Mouse (Mus musculus): ENCODE measurements around the gene Myh9.
A peak's percentile ranks its signal among the peaks of the same experiment; 100 is the strongest.

Gene Myh9

GRCm38 (mm10) chr15:77841361-77842046 is 471 bp downstream of the Myh9 start:
- peak; percentile 72 for DNase-seq

- DNase-seq = no peak
Measured at GRCm38 (mm10) chr15:77840450-77841360, 1.3 kb downstream of the Myh9 start.

DNA sequence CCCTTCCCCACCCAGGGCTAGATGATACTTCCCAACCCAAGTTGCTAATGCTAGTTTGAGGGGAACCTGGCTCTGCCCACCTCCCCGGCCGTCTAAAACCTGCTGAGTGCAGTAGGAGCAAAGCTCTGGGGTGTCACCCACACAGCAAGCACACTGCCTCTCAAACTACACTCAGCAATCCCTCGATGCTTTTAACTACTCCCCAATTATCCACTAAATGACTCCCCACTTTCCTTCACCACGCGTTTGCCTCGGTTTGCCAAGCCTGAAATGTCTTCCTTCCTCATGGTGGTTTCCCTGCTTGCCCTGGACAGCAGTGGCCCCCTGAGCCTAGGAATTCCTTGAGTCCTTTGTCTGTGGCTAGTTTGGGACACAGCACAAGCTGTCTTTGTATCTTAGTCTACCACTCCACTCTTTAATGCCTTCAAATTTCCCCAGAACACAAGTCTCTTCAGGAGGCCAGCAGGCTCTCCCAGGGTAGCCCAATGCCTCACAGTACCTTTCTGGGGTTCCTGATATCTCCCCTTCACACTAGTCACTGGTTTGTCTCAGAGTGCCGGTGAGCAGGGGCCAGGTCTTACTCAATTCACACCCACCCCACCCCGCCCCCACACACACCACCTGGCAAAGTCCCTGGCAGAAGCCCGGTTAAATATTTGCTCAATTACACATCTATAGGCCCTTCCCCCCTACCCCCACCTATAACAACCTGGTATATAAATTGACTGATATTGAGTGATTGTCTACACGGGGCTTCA is 2.3 kb downstream of the Myh9 start:
- DNase-seq = no peak

DNA sequence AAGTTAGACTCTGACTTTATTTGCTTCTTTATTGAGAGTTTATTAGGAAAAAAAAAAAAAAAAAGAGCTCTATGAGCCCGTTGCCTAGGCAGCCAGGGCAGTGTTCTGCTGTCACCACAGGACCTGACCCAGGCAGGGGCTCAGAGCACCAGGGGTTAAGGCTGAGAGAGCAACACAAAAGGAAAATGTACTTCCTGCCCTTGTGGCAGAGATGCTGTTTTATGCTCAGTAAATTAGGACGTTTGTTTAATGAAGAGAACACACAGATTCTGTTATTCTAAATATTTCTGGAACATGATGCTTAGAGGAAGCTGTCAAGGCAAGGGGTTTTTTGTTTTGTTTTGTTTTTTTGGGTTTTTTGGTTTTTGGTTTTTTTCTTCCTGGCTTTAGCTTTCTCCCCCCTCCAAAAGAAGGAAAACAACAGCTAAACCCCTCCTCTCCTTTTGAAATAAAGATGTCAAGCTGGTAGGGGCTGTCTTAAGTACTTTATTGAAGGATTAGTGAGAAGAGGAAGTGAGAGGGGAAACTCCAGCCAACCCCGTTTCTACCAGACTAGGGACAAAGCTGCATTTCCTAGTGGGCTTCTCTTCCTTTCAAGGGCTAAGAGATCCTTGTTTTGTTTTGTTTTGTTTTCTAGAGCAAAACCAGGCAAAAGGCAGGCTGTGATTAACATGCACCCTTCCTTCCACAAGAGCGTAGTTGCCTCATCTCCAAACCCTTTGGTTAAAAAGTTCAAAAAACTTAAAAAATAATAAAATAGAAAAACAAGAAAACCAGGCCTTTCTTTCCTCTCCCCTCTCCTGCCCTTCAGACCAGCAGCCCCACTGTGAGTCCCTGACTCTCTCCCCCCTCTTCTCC is 3.2 kb downstream of the Myh9 start:
- no peak for DNase-seq

- DNase-seq = no peak
Measured at GRCm38 (mm10) chr15:77837444-77838117, 4.4 kb downstream of the Myh9 start.

- DNase-seq = no peak
Measured at GRCm38 (mm10) chr15:77836692-77837443, 5.1 kb downstream of the Myh9 start.

DNA sequence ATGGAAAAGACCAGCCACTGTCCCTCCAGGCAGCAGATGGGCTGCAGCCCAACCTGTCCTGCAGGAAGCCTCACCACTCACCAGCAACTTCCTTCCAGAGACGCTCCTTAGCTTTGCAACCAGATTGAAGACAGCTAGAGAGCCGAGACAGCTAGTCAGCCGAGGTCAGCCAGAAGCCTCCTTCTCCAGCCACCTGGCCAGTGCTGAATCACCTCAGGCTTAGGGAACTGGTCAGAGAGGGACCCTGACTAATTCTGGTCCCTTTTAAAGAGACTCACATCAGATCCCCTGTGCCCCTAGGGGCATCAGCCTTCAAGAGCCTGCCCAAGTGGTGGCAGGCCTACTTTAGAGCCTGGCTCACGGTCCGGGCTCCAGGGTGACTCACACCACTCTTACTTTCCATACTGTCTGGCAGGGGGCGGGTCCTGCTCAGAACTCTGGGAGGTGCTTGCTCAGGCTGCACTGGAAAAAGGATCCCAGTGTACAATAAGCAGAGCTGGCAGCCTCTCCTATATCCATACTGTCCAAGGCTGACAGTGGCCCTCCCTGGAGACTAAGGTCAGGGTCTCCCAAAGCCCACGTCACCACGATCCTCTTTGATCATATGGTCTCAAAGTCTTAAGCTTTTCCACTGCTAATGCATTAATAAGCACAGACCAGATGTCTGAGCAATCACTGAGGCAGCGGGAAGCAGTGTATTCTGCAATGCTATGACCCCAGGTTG is 5.9 kb downstream of the Myh9 start:
- DNase-seq = no peak

GRCm38 (mm10) chr15:77834336-77835268 is 7.4 kb downstream of the Myh9 start:
- no peak for DNase-seq

DNA sequence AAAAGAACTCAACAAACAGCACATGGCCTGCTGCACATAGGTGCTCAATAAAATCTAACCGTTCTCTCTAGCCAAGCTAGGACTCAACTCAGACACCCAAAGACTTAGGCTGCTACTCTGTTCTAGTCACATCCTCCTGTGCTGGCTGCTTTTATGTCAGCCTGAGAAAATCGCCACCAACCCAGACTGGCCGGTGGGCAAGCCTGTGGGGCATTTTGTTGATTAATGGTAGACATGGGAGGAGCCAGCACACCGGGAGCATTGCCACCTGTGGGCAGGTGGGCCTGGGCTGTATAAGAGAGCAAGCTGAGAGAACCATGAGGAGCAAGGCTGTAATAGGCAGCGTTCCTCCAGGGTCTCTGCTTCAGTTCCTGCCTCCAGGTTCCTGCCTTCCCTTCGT is 8.2 kb downstream of the Myh9 start:
- DNase-seq = no peak

DNA sequence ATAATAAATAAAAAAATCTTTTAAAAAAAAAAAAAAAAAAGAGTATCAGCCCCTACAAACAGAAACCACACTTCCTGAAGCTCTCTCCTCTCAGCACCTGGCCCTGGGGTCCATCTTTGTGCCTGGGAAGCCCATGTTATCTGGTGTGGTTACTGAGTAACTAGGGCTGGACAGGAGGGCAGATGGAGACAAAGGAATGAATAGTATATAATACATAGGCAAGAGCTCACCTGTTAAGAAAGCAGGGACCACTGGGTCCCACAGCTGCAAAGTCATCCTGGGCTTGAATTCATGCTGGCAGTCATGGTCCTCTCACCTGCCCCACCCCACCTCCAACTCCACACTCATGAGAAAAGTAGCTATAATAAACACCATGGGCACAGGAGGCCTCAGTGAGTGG is 8.9 kb downstream of the Myh9 start:
- DNase-seq = no peak

GRCm38 (mm10) chr15:77832458-77832904 is 9.5 kb downstream of the Myh9 start:
- no peak for DNase-seq

- DNase-seq = peak; percentile 4
Measured at GRCm38 (mm10) chr15:77831754-77832457, 10.1 kb downstream of the Myh9 start.

DNA sequence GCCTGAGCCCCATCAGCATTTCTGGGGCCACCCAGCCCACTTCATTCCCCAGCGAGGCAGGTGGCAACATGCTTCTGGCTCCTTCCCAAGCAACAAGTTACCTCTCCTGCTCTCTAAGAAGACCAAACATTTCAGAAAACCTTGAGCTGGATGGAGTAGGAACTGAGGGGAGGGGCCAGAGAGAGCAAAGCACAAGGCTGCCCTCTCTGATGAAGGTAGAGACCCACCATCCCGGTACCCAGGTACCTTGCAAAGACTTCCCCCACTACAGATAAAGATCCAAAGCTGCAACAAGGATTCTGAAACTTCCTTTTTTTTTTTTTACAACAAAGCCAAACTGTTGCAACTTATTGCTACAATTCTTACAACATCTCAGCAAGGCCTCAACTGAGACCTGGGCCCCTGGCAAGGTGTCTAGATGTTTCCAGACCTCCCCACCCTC is 10.8 kb downstream of the Myh9 start:
- no peak for DNase-seq

DNA sequence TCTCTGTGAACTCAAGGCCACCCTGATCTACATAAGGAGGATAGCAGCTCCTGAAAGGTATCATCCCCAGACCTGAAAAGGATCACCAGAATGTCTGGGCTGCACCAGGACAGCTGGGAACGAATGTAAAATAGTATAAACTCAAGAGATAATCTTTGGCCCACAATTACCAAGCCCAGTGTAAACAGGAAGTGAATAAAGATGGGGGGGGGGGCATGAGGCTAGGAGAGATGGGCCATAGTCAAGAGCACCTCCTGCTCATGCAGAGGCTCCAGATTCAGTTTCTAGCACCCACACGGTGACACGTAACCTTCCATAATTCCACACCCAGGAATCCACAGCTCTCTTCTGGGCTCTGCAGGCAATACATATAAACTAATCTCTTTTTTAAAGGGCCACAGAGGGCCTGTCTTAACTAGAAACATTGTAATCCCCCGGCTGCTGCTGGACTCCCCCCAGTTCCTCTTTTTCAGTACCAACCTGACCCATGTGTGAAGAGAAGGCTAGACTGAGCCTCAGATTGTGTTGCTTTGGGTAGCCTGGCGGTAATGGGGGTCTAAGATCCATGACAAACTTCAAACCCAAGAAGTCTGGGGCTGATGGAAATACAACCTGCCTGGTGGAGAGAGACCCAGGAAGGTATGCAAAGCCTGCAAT is 11.4 kb downstream of the Myh9 start:
- no peak for DNase-seq

DNA sequence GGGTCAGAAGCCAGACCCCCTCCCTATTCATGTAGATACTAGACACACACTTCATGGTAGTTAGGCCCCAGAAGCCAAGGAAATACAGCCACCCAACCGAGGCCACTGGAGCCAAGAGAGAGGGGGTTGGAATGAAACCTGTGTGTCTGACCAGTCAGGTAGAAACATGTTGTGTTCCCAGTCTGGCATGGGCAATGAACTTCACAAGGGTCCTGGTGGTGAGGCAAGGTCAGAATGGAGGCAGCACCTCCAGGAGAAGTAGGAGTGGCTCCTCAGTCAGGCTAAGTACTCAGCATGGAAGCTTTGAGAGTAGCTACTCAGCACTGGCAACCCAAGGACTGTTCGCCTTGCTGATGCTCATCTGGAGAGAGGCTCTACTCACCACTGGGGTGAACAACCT is 12.4 kb downstream of the Myh9 start:
- DNase-seq = no peak

GRCm38 (mm10) chr15:77828910-77829309 is 13.1 kb downstream of the Myh9 start:
- DNase-seq = no peak

GRCm38 (mm10) chr15:77828242-77828641 is 13.7 kb downstream of the Myh9 start:
- DNase-seq = no peak

DNA sequence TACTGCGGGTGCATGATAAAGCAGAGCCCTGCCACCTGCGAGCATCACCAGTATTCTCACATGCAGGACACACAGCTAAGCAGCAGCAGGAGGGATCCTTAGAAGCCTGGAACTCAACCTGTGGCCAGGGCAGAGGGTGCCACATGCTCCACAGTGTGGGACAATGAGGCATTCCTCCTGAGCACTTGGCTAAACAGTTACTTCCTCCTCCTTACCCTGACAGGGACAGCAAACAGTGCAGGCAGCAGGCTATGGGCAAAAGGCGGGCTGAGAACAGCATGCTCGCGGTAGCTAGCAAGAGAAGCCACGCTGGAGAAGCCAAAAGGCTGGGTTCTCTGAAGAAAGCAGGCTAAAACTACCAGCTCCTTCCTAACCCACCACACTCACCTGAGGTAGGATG is 14.2 kb downstream of the Myh9 start:
- no peak for DNase-seq
